Mouse (Mus musculus): Measurements from ENCODE around the gene Doc2b. TPM values are rescaled to one million over a fixed set of nuclear protein-coding genes. Genes with fewer than 3 reads are reported as not detected.
"Not testable (repeated sequence)": the region's sequence is repeated elsewhere in the genome, so short reads cannot be mapped to it uniquely, and the experiment has no call there.

The Doc2b gene
- total RNA-seq, 2 experiments from 2014 or later = 14.1 to 17.5 TPM

DNA sequence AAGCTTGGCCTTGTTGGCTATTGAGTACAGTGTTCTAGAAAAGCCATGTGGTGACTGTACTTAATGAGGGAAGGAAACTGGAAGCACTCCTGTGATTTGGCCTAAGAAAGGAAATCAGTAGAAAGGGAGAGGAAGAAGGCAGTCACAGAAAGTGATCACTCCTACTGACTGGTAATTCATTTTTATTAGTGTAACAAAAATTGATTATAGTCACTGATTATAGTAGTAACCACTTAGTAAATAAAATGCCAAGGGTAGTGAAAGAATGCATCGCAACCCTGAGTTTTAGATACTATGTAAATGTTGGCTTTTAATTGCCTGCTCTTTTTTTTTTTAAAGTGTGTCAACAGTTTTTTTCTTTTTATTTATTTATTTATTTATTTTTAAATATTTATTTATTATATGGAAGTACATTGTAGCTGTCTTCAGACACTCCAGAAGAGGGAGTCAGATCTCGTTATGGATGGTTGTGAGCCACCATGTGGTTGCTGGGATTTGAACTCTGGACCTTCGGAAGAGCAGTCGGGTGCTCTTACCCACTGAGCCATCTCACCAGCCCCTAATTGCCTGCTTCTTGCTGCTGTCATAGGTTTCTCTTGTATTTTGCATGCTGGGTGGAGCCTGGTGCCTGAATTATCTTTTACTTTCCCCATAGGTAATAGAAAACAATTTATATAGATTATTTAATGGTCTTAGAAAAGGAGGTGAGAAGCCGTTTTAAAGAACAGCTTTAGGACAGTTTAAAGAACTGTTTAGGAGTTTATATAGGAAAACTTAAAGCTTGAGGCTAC is 60.2 kb downstream of the Doc2b start:
- DNase-seq = no peak

DNA sequence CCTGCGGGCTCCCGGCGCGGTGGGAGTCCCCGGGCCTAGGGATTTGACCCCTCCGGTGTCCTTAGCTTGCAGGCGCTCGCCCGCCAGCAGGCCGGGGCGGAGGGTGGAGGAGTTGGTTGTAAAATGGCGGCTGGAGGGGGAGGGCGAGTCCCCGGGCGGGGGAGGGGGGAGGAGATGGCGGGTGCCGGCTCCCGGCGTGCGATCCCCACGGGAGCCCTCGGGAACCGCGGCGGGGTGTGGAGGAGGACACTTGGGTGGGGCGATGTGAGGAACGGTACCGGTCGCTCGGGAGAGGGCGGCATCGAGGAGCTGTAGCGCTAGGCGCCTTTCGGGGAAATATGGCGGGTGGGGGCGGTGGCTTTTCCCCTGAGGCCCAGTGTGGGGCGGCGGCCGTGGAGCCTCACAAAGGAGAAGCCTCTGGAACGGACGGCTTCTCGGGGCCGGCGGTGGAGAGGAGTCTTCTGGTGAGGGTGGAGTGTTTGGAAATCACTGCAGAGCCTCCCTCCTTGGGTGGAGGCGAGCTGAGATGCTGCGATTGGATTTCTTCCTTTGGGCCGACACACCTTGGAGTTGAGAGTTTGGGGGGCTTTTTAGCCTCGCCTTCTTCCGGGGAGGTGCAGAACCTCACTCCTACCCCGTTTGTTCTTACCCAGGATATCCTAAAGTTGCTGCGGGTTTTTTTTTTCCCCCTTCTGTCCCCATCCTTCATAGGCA is 62.5 kb downstream of the Doc2b start:
- DNase-seq = peak; percentile 74 to 84

DNA sequence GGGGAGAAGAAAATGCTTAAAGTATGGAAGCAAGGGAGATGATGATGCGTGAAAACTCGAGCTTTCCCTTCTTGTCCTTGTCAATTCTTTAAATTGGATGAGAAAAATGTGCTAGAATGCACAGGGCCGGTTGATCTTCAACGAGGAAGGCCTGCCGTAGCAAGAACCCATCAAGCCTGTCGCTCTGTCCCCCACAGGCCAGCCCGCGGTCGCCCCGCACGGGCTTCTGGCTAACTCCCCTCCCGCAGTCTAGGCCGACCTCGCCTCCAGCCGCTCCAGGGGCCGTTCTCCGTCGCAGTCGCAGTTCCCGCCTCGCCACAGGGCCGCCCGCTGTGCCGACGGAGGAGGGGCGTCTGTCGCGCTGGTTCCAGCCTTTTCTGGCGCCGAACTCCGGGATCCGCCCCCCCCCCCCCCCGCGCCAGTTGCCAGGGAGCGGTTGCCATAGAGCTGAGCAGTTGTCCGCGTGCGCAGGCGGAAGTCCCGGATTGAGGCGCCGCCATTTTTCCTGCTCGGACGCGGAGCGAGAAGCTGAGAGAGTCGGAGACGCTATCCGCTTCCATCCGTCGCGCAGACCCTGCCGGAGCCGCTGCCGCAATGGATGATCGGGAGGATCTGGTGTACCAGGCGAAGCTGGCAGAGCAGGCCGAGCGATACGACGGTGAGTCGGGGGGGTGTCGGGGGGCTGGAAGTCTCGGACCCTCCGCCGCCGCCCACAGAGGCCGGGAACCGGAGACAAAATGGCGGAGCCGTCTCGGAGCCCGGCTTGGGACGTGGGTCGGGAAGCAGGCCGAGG is 63.2 kb downstream of the Doc2b start, which contains the start of gene Ywhae:
Gene Ywhae, plus strand, starts transcription at position 436 of the 793 bp plus-strand sequence.
- DNase-seq = peak; percentile 91 to 92

DNA sequence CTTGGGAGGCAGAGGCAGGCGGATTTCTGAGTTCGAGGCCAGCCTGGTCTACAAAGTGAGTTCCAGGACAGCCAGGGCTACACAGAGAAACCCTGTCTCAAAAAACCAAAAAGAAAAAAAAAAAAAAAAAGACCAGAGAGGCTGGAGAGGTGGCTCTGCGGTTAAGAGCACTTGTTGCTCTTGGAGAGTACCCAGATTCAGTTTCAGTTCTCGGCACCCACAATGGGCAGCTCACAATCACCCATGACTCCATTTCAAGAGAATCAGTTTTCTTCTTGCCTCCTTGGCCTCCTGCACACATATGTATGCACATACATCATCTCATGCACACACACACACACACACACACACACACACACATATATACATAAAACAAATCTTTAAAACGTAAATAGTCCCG is 68.2 kb downstream of the Doc2b start:
- not testable (repeated sequence) for DNase-seq

DNA sequence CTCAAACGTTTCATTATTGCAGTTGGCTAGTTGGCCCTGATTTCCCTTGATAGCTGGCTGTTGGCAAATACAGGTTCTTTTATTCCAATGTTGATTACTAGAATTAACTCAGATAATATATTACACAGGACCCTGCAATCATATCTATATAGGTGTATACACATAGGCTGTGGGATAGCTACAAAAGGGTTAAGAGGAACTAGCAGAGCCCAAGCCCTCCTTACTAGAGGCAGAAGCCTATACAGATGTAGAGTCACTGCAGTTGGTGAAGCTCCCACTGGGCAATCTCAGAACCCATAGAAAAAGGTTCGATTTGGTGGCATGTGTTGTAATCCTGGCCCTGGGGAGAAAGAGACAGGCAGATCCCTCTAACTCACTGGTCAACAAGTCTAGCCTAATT is 68.7 kb downstream of the Doc2b start:
- DNase-seq = no peak

DNA sequence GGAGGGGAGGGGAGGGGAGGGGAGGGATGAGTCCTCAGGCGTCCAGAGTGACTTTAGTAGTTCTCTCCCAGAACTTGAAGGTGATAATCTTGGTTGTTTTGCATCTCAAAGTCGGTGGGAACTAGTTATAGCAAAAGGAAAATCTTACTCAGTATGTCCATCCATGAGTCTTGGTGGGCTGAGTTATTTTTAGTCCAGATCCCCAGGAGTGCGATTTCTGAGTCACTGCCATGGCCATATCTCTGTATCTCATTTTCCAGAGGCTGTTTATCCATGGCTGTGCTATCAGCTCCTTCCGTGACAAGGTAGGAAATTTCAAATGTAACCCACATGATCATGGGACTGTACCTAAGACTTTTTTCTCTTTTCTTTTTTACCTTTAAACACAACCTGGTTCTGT is 73.5 kb downstream of the Doc2b start:
- no peak for DNase-seq

Other genes with a start within 250 kb of the Doc2b start
- 100 to 1,000 TPM; 169 to 177 TPM for gene Pitpna, start 208.0 kb downstream of the Doc2b start, total RNA-seq (2021)
- gene Inpp5k, start 165.1 kb downstream of the Doc2b start, total RNA-seq (2021) = 10 to 100 TPM; 27.9 to 48.1 TPM
- 100 to 1,000 TPM; 155 to 158 TPM for gene Myo1c, start 145.5 kb downstream of the Doc2b start, total RNA-seq (2021)
- 100 to 1,000 TPM; 119 TPM for gene Crk, start 116.8 kb downstream of the Doc2b start, total RNA-seq (2021)
- gene Ywhae, start 63.2 kb downstream of the Doc2b start, total RNA-seq (2021) = 100 to 1,000 TPM; 594 to 617 TPM
- 10 to 100 TPM; 14.5 to 14.8 TPM for gene Rph3al, start 142.4 kb upstream of the Doc2b start, total RNA-seq (2021)
- not detected for gene 1700016K19Rik, start 203.9 kb upstream of the Doc2b start, total RNA-seq (2021)
- gene Rflnb, start 231.7 kb upstream of the Doc2b start, total RNA-seq (2021) = 10 to 100 TPM; 19.6 to 28.8 TPM

Measured in adrenal gland, postnatal 36 days (tissue).